Mouse (Mus musculus) frontal cortex, postnatal 10 days (tissue): Measurements from ENCODE around the gene Rccd1.

Source experiments
- DNase-seq, 2 experiments: peaks; one replicate each; pipeline ENCODE4 v3.0.0; 2022; ENCODE audit warnings: low spot score in 2 of 2, mixed read lengths in 1 of 2

The Rccd1 gene

GRCm38 (mm10) chr7:80299568-80299967, 24.7 kb downstream of the Rccd1 start:
- no peak for DNase-seq

- DNase-seq, result no peak
Observed at GRCm38 (mm10) chr7:80298754-80299153, 25.5 kb downstream of the Rccd1 start.

GRCm38 (mm10) chr7:80297041-80297440, 27.2 kb downstream of the Rccd1 start:
- DNase-seq, result no peak

- no peak for DNase-seq
Observed at GRCm38 (mm10) chr7:80296462-80296861, 27.8 kb downstream of the Rccd1 start.

GRCm38 (mm10) chr7:80294764-80295648, 29.2 kb downstream of the Rccd1 start:
- DNase-seq, result no peak

GRCm38 (mm10) chr7:80294062-80294763, 30.0 kb downstream of the Rccd1 start, which contains the start of gene Prc1:
TSS of gene Prc1 (plus strand) at chr7:80294450.
- DNase-seq, result peak; percentile 97

GRCm38 (mm10) chr7:80287736-80288135, 36.5 kb downstream of the Rccd1 start:
- no peak for DNase-seq

GRCm38 (mm10) chr7:80285725-80286124, 38.5 kb downstream of the Rccd1 start:
- DNase-seq, result no peak

GRCm38 (mm10) chr7:80284391-80284790, 39.9 kb downstream of the Rccd1 start:
- DNase-seq, result no peak

GRCm38 (mm10) chr7:80283226-80283918, 40.9 kb downstream of the Rccd1 start:
- no peak for DNase-seq

GRCm38 (mm10) chr7:80281646-80282045, 42.6 kb downstream of the Rccd1 start:
- no peak for DNase-seq

- DNase-seq, result no peak
Observed at GRCm38 (mm10) chr7:80280998-80281397, 43.3 kb downstream of the Rccd1 start.

- no peak for DNase-seq
Observed at GRCm38 (mm10) chr7:80280032-80280431, 44.2 kb downstream of the Rccd1 start.

- DNase-seq, result no peak
Observed at GRCm38 (mm10) chr7:80276374-80276773, 47.9 kb downstream of the Rccd1 start.

GRCm38 (mm10) chr7:80273456-80273855, 50.8 kb downstream of the Rccd1 start:
- DNase-seq, result no peak

GRCm38 (mm10) chr7:80269751-80270255, 54.5 kb downstream of the Rccd1 start:
- DNase-seq, result peak in 1 of 2 experiments; percentile 20

- DNase-seq, result peak; percentile 92 to 93
Observed at GRCm38 (mm10) chr7:80268897-80269750, 55.1 kb downstream of the Rccd1 start, which contains the start of gene Vps33b. TSS of gene Vps33b (plus strand) at chr7:80269649.

GRCm38 (mm10) chr7:80267764-80268163, 56.5 kb downstream of the Rccd1 start:
- no peak for DNase-seq

GRCm38 (mm10) chr7:80264606-80265005, 59.6 kb downstream of the Rccd1 start:
- no peak for DNase-seq

GRCm38 (mm10) chr7:80261372-80261990, 62.8 kb downstream of the Rccd1 start:
- DNase-seq, result peak in 1 of 2 experiments; percentile 17
